Mouse (Mus musculus) kidney, postnatal 0 days (tissue): ENCODE results near the gene Hist1h3f. TPM values are rescaled to one million over a fixed set of nuclear protein-coding genes. Genes with fewer than 3 reads are reported as not detected.

Experiments used
- ATAC-seq: fragments of 200-750 bp; cut with Nextera tagmentation; replicated peaks from 2 replicates; pipeline ENCODE4 v1.8.0; 2017; ENCODE audit warnings: low read depth, moderate number of reproducible peaks, moderate TSS enrichment, moderate library complexity; ENCODE audit not compliant: low FRiP score
- DNase-seq: peaks from one replicate; pipeline ENCODE4 v3.0.0-alpha.2; 2016; ENCODE audit warnings: low spot score
- H3K27ac ChIP-seq: fragments of 300-500 bp; sonication (generic); 2 replicates; pipeline ENCODE4 v1.5.1; 2014; ENCODE audit warnings: mild to moderate bottlenecking
- H3K27me3 ChIP-seq: fragments of 300-500 bp; sonication (generic); 2 replicates; pipeline ENCODE4 v1.6.1; 2014; ENCODE audit warnings: low read length, mixed read lengths; ENCODE audit not compliant: insufficient read depth
- H3K36me3 ChIP-seq: fragments of 300-500 bp; sonication (generic); 2 replicates; pipeline ENCODE4 v1.6.1; 2014; ENCODE audit warnings: low read length, mixed read lengths; ENCODE audit not compliant: insufficient read depth
- H3K4me1 ChIP-seq: fragments of 300-500 bp; sonication (generic); replicated peaks from 2 replicates; pipeline ENCODE4 v1.6.1; 2014; ENCODE audit warnings: antibody characterized with exemption, low read length, mixed read lengths; ENCODE audit not compliant: insufficient read depth
- H3K4me2 ChIP-seq: fragments of 300-500 bp; sonication (generic); 2 replicates; pipeline ENCODE4 v1.6.1; 2014; ENCODE audit warnings: mild to moderate bottlenecking, low read length, moderate library complexity, mixed read lengths
- H3K4me3 ChIP-seq: fragments of 300-500 bp; sonication (generic); replicated peaks from 2 replicates; pipeline ENCODE4 v1.5.1; 2014; ENCODE audit warnings: low read depth, low read length
- H3K9ac ChIP-seq: fragments of 300-500 bp; sonication (generic); 2 replicates; pipeline ENCODE4 v1.6.1; 2014; ENCODE audit warnings: low read depth, low read length
- H3K9me3 ChIP-seq: fragments of 300-500 bp; sonication (generic); replicated peaks from 2 replicates; pipeline ENCODE4 v1.6.1; 2016; ENCODE audit warnings: low read length, inconsistent platforms, mixed read lengths
- CTCF ChIP-seq: IDR thresholded peaks from 2 replicates; pipeline ENCODE4 v1.5.1; 2016; ENCODE audit warnings: antibody characterized with exemption, low read depth, mild to moderate bottlenecking, moderate library complexity
- WGBS: fragments of 180-500 bp; shearing (Covaris S2); extraction: QIAGEN DNeasy Blood & Tissue Kit; methylation state at CpG from one replicate; pipeline ENCODE4 v1.1.7; 2014; 5-methylcytosine and 5-hydroxymethylcytosine counted together
- polyA plus RNA-seq: library from polyadenylated mRNA; unstranded; fragments of >200 nt; fragmentation: Nextera tagmentation; extraction: Ambion mirVana; gene quantifications from 2 replicates; pipeline ENCODE4 v1.2.1, GENCODE M21; 2015

Gene Hist1h3f
- polyA plus RNA-seq: 0.71 and 0.83 TPM in 2 replicates

DNA sequence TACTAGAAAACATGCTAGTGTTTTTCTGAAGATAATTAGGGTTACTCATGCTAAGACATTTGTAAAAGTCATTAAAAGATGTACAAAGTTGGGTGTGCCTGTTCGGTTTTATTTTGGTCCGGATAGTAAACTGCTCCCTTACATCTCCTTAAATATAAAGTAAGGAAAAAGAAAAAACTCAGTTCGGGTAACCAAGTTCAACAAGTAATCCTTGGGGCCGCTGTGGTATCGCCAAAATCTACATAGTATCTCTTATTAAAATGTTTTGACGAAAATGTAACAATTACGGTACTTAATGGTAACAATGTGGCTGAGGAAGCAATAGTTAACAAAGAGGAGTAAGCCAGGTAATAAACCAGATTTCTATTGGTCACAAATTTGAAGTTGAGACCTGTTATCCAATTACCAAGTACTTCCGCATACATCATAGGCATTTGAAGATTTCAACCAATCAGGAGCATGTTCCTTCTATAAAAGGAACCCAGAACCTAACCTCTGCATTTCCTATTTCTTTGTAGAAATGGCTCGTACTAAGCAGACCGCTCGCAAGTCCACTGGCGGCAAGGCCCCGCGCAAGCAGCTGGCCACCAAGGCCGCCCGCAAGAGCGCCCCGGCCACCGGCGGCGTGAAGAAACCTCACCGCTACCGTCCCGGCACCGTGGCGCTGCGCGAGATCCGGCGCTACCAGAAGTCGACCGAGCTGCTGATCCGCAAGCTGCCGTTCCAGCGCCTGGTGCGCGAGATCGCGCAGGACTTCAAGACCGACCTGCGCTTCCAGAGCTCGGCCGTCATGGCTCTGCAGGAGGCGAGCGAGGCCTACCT lies at the start of gene Hist1h3f:
Gene Hist1h3f, plus strand, starts transcription at position 88 of the 822 bp plus-strand sequence.
- H3K4me2 ChIP-seq: peak within 1 kb of the TSS; percentile 71
- ATAC-seq: peak; percentile 93
- under 1% methylated on average over 21 of the region's 45 CpGs for WGBS
- H3K27ac ChIP-seq: peak within 1 kb of the TSS; percentile 93
- no peak for TF ChIP-seq CTCF
- peak; percentile 99 for DNase-seq
- H3K4me3 ChIP-seq: peak within 1 kb of the TSS; percentile 43
- no peaks in the 10 kb centered on the region for H3K27me3 ChIP-seq
- H3K4me1 ChIP-seq: no peaks in the 10 kb centered on the region
- H3K36me3 ChIP-seq: no peaks in the 10 kb centered on the region
- H3K9me3 ChIP-seq: no peaks in the 10 kb centered on the region
- H3K9ac ChIP-seq: peak within 1 kb of the TSS; percentile 63

DNA sequence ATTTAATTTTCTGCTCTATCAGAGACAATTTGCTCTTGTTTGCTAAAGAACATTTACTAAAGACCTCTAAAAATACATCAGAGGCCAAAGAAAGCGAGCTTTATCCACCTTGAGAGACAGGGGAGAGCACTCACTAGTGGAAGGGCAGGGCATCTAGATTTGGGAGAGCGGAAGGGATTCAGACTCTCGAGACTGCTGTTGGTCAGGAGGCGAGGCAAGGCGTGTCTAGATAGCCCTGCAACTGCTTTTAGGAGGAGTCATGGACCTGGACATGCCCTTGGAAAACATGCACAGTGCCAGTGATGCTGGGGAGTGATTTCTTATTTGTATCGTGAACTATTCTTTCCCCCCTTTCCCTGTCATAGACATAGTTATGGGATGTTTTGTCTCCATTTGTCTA lies 48.3 kb upstream of the Hist1h3f start:
- Histone ChIP-seq H3K9me3 (no peaks in the 10 kb centered on the region), H3K27me3 (no peaks in the 10 kb centered on the region), H3K4me3 (no peak overlapping the region), H3K36me3 (no peaks in the 10 kb centered on the region), H3K4me2 (no peak overlapping the region), H3K27ac (no peak overlapping the region), H3K9ac (no peak overlapping the region), H3K4me1 (0 out of 2 replicates have a peak, but pooled peaks cover 4% of the 10 kb centered on the region)
- TF ChIP-seq CTCF: no peak
- DNase-seq (no peak), ATAC-seq (no peak)
- WGBS: 86% methylated on average over 6 of the region's 6 CpGs

DNA sequence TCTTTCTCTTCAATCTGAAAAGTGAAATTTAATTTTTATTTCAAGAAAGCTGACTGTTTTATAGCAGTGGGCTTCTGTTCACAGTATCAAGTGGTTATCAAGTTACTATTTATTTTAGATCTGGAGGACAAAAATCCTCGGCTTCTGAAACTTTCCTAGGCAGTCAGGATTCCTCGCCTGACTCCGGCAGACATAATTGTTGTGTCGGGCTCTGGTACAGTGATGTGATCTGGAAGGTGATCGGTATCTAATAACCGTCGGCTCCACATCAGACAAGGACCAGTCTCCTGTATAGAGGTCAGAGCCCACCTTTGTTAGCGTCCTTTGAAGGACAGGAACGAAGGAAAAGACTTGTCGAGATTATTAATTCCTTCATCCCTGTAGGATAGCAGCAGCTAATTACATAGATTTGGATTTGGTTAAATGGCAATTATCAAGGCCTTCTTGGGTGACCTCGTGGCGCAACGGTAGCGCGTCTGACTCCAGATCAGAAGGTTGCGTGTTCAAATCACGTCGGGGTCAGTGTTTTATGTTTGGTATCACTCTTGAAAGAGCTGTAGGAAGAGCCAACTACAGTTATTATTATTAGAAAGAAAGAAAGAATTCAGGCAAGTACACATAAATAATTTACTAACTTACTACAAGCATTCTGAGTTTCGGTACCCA lies 46.1 kb upstream of the Hist1h3f start:
- no peak; the same call in 1 of the 2 replicates for ATAC-seq
- 10% methylated on average over 19 of the region's 19 CpGs for WGBS
- Histone ChIP-seq H3K4me2 (peak overlapping the region; percentile 57), H3K9me3 (no peaks in the 10 kb centered on the region), H3K4me3 (peak overlapping the region; percentile 33), H3K36me3 (no peaks in the 10 kb centered on the region), H3K4me1 (0 out of 2 replicates have a peak, but pooled peaks cover 4% of the 10 kb centered on the region), H3K27ac (no peak overlapping the region), H3K27me3 (no peaks in the 10 kb centered on the region), H3K9ac (no peak overlapping the region)
- DNase-seq: no peak
- no peak for TF ChIP-seq CTCF

DNA sequence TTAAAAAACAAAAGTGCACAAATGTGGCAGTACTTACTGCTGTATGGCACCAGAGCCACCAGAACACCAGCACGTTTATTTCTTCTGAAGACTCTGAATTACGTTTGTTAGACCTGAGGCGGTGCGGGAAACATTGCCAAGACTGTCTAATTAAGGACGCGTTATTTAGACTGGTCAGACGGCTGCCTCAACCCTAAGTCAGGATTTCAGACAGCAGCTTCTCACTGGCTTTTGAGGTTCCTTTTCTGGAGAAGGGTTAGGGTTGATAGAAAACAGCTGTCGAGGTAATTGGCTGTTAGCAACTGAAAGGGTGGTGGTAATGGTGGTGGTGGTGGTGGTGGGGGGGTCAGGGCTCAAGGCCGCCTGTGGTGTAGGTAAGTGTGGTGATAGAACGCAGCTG lies 45.2 kb upstream of the Hist1h3f start:
- H3K9me3 ChIP-seq: no peaks in the 10 kb centered on the region
- H3K27me3 ChIP-seq: no peaks in the 10 kb centered on the region
- H3K27ac ChIP-seq: no peak overlapping the region
- no peak for DNase-seq
- no peak overlapping the region for H3K9ac ChIP-seq
- H3K4me2 ChIP-seq: peak overlapping the region; percentile 57
- TF ChIP-seq CTCF: no peak
- H3K4me3 ChIP-seq: peak overlapping the region; percentile 33
- 0 out of 2 replicates have a peak, but pooled peaks cover 4% of the 10 kb centered on the region for H3K4me1 ChIP-seq
- no peak for ATAC-seq
- H3K36me3 ChIP-seq: no peaks in the 10 kb centered on the region
- WGBS: 10% methylated on average over 10 of the region's 10 CpGs

- 34% methylated on average over 7 of the region's 7 CpGs for WGBS
- Histone ChIP-seq H3K4me3 (no peak overlapping the region), H3K4me1 (0 out of 2 replicates have a peak, but pooled peaks cover 4% of the 10 kb centered on the region), H3K4me2 (no peak overlapping the region), H3K27ac (no peak overlapping the region), H3K9me3 (no peaks in the 10 kb centered on the region), H3K27me3 (no peaks in the 10 kb centered on the region), H3K36me3 (no peaks in the 10 kb centered on the region), H3K9ac (no peak overlapping the region)
- no peak for TF ChIP-seq CTCF
- no peak for ATAC-seq
- DNase-seq: no peak
Observed at GRCm38 (mm10) chr13:23499943-23500342, 43.9 kb upstream of the Hist1h3f start.

- Histone ChIP-seq H3K36me3 (no peaks in the 10 kb centered on the region), H3K4me2 (no peak overlapping the region), H3K27me3 (no peaks in the 10 kb centered on the region), H3K9me3 (no peaks in the 10 kb centered on the region), H3K4me1 (0 out of 2 replicates have a peak, but pooled peaks cover 4% of the 10 kb centered on the region), H3K9ac (no peak overlapping the region), H3K4me3 (no peak overlapping the region), H3K27ac (no peak overlapping the region)
- ATAC-seq (0 out of 2 replicates have a peak, but pooled peaks have one; percentile 58), DNase-seq (no peak)
- TF ChIP-seq CTCF: no peak
- 4% methylated on average over 17 of the region's 17 CpGs for WGBS
Observed at GRCm38 (mm10) chr13:23500424-23501200, 43.2 kb upstream of the Hist1h3f start.
